Mouse (Mus musculus): ENCODE results near the gene Bicc1.
A peak's percentile ranks its signal among the peaks of the same experiment; 100 is the strongest.

The Bicc1 gene

DNA sequence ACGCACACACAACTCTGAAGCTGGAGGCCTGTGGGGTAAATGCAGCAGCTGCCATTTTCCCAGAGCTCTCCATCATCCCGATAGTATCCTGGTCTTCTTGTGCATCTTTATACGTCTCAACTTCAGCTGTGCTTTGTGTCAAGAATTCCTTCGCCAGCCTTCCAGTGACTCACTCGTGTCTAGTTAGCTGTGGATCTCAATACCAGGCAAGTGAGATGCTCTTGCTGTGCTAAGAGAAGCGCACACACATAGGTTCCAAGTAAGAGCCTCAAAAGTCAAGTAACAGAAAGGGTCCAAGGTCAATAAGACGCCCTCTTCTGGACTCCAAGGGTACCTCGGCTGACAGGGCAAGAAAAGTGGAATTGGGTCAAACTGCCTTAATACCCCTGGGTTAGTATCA lies 37.0 kb downstream of the Bicc1 start:
- DNase-seq (ENCODE audit: low spot score in 2 of 2): no peak

DNA sequence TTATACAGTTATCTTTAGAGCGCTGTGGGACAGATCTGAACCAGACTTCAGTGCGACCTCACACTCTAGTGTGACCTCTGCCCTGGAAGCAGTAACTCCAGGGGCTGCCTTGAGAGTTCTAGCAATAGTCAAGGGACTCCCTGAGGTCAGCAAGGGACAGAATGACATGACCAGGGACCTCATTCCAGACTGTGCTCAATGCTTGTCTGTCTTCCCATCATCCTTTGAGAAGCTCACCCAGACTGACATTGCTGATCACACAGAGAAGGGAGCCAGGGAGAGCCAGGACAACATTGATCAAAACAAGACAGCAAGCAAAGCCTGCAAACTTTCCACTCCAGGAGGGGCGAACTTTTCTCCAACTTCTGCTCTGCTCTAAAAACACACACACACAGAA lies 38.7 kb downstream of the Bicc1 start:
- no peak for DNase-seq (ENCODE audit: low spot score in 2 of 2)

DNA sequence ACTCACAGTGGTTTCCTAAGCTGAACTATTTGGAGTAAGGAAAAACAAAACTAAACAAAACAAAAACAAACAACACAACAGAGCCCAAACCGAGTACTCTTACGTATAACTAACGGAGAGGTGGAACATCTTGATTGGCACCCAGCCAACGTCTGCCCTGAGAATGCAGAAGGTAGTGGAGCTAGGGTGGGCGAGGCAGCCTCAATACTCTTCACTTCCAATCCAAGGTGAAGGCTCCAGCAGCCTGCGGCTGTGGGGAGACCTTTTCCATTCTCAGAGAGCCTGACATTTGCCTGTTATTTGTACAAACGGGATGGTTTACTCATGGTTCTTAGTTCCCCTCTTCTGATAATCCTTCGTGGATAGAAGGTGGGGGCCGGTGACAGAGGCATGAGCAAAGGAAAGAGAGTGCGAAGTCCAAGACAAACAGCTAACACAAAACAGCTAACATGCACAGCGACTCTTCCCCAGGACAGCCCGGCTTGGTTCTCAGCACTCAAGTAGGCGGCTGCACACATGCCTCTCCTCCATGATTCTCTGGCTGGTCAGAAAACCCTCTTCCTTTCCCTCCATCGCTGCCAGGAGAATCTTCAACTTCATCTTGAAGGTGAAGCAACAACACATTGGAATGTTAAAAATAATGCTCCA lies 39.3 kb downstream of the Bicc1 start:
- DNase-seq (ENCODE audit: low spot score in 2 of 2): no peak

DNA sequence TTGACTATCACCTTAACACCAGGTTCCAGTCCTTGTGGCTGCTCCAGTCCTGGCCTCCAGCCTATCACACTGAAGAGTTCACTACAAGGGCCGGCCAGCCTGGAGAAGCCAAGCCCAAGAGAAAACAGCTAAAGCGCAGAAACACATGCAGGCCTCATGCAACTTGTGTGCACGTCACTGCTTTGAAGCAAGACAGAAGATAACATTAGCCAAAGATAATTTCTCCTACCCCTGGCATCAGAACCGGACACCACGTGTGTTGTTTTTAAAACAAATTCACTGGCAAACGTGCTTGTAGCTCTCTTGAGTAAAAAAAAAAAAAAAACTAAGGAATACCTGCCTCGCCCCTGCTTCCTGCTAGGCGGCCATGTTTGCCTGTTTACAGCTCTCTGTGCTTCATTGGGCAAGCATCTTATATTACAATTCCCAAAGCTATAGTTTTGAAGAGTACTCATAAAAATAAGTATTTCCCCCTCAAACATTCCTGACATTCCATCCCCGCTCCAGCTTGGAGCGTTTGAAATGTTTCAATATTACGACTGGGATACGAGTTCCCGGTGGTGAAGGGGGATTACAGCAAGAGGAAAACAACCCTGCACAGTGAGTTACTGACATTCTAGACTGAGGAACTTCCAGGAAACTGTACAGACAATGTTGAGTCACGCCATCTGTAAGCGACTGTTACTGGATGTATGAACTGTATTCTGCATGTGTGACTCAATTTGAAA lies 40.2 kb downstream of the Bicc1 start:
- no peak for DNase-seq (ENCODE audit: low spot score in 2 of 2)

DNA sequence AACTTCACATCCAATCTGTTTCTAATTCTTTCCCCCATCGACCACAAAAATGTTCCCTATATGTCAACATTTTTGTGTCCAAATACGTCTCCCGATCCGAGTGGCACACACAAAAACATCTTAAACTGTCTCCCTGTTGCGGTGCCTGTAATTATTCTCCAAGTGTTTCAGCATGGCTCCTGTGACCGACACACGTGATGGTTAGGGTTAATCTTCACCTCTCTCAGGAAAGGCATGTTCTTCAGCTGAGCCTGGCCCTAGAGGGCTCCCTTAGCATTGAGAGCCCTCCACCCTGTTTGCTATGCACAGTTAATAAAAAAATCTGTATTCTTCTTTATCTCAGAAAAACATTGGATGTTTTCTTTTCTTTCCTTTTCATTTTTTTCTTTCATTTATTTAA lies 41.7 kb downstream of the Bicc1 start:
- DNase-seq (ENCODE audit: low spot score in 2 of 2): no peak

DNA sequence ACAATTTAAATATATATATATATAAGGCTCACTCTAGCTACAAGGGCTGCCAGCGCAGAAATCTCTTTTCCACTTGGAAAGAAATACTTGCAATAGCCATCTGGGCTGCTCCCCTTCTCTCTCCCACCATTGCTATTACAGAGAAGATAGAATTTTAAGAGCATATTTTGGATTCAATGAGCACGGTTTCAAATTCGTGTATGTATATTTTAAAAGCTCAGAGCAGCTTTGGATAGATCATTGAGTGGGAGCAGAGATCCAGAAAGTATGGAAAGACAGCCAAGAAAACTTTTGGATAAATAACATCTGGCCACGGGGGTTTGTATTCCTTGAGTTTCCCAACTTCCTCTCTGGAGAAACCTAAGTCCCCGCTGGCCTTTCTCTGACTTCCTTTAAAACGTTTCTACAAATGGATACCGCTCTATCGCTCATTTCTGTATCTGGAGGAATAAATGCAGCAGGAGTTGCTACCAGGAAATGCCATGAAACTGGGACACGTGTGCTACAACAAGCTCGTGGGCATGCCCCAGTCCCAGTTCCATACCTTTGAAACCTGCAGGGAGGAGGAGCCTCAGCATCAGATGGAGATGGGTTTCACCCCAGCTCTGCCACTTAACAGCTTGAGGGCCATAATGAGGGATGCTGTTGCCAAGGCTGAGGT lies 45.1 kb downstream of the Bicc1 start:
- DNase-seq (ENCODE audit: low spot score in 2 of 2): no peak

DNA sequence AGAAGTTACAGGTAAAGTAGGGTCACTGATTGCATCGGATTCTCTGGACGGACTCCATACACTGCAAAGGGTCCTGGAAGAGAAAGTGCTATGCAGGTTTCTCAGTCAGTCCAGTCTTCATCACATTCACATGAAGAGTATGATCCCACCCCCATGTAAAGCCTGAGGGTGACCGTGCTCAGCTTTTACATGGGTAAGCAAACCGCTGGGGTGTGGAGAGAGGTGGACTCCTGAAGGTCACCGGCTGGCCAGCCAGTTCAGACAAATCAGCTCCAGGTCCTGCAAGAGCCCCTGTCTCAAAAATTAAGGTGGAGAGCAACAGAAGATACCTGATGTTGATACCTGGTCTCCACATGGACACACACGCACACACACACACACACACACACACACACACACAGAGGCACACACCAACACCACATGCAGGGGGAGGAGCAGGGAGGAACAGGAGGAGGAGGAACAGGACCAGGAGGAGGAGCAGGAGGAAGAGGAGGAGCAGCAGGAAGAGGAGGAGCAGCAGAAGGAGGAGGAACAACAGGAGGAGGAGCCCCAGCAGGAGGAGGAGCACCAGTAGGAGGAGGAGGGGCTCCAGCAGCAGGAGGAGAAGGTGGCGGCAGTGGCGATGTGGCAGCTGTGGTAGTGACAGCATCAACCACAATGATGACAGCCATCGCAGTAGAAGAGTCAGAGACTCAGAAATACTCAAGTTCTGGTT lies 52.9 kb downstream of the Bicc1 start:
- DNase-seq (ENCODE audit: low spot score in 2 of 2): no peak

DNA sequence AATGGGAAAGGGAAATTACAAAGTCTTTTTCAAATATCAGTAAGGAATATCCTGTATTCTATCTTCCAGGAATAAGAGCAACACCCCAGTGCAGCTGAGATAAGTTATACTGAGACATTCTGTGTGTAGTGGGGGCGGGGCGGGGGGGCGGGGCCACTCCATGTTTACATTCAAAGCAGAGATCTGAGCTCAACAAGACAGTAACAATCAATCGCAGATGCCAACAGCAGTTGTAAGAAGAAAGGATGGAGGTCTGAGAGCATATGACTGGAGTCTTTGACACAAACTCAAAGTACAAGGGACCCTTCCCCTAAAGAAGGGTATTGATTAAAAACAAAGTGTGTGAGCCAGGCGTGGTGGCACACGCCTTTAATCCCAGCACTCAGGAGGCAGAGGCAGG lies 54.7 kb downstream of the Bicc1 start:
- DNase-seq (ENCODE audit: low spot score in 2 of 2): no peak

DNA sequence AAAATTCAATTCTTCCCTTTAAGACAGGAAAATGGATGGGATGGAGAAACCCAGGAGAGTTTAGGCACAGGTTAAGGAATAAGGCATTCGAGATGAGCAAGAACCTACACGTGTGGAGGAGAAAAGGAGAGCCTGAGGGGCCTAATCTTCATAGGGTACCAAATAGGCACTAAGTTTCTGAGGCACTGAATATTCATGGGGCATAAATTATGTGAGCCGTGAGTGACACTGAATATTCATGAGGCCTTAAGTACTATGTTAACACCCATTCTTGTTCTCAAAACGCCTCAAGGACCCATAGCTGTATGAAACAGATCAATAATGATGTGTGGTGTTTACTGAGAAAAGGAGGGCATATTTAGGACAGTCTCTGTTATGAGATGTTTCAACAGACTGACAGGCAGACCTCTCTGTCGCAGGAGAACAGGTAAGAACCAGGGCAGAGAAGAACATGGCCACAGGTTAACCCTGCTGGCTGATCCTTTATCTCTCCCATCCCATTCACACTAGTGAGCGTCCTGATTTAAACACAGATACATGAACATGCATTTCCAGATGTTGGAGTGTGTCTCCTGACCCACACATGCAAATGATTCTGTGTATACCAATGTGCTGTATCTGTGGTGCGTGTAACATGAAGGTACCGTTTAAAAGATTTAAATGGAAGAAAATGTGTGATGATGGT lies 58.5 kb downstream of the Bicc1 start:
- no peak for DNase-seq (ENCODE audit: low spot score in 2 of 2)

DNA sequence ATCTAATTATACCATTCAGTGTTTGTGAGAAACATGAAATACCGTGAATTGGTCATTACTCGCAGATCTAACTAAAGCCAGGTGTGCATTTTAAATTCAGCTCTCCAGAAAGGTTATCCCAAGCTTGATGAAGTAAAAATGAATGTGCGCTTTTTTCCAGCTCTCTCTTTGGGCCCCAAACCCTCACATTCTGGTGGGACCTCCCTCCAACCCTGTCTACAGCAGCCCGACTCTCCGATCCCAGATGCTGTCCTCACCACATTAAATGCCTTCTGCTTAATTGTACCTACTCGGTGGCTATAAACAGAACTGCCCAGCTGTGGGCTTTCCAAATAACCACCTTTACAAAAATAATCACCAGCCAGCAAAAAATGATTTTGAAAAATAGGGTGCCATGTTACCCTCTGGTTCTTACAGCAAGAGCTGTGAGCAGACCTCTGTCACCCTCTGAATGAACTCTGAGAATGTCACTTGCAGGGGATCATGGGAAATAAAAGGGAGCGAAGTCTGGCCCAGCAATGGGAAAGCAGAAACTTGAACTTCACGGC lies 64.7 kb downstream of the Bicc1 start:
- no peak for DNase-seq (ENCODE audit: low spot score in 2 of 2)

DNA sequence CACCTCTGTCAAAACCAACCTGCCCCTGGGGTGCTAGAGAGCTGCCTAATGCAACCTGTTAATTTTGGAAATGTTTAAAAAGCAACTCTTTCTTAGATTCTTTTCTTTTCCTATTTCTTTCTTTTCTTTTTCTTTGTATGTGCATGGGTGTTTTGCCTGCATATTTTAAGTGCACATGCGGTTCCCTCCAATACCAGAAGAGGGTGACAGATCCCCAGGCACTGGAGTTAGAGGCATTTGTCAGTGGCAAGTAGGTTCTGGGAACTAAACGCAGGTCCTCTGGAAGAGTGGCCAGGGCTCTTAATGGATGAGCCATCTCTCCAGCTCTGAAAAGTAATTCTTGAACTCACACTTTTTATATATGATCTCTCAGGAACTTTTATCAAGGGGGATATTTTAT lies 66.2 kb downstream of the Bicc1 start:
- DNase-seq (ENCODE audit: low spot score in 2 of 2): no peak

DNA sequence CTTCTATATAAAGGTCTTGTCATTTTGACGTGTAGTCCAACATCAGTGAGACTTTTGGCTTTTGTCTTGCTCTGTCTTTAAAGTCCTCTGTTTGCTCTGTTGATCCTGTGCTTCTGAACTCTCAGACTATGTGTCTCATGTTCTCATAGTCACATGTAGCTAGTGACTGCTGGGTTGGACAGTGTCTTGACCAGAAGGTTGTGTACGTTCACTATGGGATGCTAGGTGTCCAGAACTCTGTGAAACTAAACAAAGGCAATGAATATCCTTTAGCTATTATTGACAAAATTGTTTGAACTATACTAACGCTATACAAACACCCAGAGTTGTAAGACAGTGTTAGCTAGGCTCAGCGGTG lies 72.2 kb downstream of the Bicc1 start:
- DNase-seq (ENCODE audit: low spot score in 2 of 2): no peak

DNA sequence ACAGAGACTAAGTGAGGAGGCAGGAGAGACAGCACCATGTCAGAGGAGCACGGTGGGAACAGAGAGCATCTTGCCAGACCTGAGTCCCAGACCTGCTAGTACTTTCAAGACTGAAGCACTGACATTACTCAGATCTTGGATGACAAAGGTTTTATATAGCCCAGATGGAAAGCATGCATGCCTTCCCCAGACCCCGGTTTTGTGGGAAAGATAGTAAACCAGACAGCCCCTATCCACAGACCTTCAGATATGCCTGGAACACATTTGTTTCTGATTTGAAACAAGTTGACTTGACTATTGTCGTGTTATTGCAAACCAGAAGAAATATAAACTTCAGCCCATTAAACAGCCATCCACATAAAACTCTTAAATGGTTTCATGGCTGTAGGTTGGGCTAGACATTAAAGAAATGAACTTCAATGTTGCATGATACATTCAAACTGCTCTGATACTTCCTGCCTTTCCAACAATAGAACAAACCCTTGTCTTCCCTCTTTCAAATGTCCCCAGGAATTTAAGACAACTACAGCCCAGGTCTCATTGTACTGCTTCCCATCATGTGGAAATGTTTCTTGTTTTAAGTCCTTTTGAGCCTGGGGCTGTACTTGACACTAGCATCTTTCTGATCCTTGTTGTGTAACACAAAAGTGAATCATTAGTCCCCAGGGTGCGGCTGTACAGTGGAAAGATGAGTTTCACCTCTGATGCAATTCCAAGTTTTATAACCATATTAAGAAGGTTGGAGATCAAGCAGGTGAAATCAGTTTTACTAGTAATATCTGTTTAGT lies 72.7 kb downstream of the Bicc1 start:
- no peak for DNase-seq (ENCODE audit: low spot score in 2 of 2)

DNA sequence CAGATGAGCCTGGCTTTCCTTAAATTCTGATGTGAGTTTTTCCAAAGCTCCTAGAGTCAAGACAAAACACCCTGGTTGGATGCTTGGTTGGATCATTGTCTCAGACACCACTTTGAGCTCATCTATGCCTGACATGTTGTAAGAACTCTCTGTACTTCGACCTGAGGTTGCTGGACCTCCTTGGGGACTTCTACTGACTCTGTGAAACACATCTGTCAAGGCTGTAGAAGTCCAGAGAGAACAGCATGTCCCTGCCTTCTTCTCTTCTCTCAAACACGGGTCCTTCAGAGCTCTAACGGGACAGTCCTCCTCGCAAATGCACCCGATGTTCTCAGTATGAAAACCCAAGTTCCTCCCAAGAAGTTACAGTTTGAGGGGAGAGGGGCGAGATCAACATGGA lies 76.5 kb downstream of the Bicc1 start:
- DNase-seq (ENCODE audit: low spot score in 2 of 2): no peak

DNA sequence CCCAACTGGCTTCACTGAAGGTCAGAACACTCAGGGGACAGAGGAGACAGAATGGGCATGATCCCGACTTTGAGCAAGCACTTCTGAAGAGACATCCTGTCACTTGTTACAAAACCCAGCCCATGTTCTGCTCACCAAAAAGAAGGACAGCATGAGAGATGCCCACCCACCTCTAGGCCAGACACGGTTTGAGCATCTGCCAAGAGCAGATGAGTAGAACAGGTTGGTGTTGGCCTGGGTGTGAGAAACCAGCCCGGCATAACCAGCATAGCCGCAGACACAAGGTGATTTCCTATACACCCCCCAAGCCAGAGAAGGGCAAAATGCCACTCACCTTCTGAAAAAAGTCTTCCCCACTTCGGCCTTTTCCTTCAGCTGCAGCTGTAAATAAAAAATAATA lies 80.6 kb downstream of the Bicc1 start:
- no peak for DNase-seq (ENCODE audit: low spot score in 2 of 2)

DNA sequence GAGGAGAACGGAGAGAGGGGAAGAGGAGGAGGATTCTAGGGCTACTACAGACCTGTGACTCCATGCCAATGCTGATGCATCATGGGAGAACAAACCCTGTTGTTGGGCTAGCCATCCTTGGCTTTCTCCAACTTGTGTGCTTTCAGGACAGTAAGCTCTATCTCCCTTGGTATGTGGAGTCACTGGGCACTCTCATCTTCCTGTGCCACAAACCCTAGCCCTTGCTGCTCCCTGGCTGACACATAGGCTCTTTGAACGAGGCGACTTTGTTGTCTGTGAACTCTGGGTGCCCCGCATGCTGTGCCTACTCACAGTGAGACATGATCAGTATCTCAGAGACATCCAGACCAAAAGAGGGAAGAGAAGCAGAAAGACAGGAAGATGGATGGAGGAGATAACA lies 94.5 kb downstream of the Bicc1 start:
- DNase-seq (ENCODE audit: low spot score in 2 of 2): no peak

DNA sequence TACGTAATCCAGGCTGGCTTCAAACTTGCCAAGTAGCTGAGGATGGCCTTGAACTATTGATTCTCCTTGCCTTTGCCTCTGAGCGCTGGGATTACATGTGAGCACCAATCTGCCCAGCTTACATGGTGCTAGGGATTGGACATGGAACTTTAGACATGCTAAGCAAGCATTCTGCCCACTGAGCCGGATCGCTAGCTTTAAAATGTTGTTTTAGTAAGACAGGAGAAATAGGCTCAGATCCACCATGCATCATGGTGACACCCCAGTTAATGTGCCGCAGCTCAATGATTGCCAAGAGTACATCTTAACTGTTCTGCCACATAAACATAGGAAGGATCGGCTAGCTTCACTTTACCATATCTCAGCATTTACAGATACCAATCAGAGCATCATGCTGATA lies 94.9 kb downstream of the Bicc1 start:
- no peak for DNase-seq (ENCODE audit: low spot score in 2 of 2)

DNA sequence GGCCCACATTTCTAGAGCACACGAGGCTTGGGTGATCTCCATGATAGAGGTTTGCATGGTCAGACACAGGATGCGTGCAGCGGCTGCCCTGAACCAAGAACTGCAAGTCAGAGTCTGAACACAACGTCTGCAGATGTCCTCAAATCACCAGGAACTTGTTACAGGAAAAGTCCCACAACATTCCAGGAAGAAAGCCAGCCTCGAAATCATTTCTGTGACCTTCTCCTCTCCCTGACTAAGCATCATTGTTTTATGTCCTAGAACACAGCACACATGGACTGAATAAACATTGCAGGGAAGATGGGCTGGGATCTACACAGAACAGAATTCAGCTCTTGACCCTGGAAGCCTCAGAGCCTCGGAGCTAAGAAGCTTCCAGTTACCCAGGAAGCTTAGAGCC lies 97.3 kb downstream of the Bicc1 start:
- DNase-seq (ENCODE audit: low spot score in 2 of 2): peak in 1 of 2 experiments; percentile 6

DNA sequence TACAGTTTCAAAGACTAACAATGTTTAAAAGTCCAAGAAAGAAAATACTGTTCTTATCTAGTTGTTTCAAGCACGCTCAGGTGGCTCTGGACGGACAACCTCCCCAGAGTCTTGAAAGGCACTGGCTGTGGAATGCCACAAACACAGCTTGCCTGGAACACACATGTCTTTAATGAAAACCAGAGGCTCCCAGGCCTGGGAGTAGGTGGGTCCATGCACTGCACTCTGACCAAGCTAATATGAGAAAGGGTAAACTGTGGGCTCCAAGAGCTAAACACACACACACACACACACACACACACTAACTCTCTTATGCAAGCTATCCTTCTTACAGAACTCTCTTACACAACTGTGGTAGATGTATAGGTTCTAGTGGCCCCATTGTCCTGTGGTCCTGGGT lies 99.2 kb downstream of the Bicc1 start:
- no peak for DNase-seq (ENCODE audit: low spot score in 2 of 2)

DNA sequence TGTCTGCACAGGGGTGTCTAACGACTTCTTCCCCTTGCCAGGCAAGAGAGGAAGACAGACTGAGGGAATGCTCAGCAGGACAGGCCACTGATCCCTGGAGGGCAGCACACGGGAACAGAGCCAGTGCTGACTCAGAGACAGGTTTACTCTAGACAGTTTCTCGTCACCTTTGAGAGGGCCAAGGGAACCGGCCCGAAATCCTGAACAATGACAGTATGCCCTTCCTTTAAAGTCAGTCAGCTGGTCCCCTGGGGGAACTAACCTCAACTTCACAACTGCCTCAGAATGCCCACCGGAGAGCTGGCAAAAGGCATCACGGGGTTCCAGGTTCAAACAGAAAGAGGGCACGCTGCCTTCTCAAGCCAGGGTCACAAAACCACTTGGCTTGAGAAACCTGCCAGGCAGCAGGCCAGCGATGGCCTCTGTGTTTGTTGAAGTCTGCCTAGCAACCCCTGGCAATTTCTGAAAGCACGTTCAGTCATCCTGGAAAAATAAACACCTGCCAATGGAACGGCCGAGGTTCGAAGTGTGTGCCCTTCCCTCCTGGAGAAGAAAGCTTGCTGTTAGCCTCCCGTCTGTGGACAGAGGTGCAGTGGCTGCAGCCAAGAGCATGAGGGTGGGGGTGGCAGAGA lies 100.8 kb downstream of the Bicc1 start:
- no peak for DNase-seq (ENCODE audit: low spot score in 2 of 2)

DNA sequence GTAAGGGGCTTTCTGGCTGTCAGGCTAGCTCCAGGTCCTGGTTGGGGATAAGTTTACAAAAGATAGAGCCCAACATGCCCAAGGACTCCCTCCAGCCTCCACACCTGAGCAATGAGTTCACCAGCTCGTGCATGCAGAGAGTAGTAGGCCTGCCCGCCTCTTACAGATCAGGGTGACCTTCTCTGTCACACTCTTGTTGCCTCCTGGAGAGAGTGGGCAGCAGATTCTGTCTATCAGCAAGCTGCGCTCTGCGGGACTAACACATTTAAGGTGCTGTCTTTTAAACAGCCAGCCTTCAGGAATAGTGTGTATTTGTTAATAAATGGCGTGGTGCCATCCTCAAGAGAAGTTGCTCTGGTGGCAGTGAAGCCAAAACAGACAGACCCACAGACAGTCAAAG lies 101.4 kb downstream of the Bicc1 start:
- no peak for DNase-seq (ENCODE audit: low spot score in 2 of 2)
